Comparison of ENCODE assay signal across 9 mouse cellular contexts in the genomic region with DNA sequence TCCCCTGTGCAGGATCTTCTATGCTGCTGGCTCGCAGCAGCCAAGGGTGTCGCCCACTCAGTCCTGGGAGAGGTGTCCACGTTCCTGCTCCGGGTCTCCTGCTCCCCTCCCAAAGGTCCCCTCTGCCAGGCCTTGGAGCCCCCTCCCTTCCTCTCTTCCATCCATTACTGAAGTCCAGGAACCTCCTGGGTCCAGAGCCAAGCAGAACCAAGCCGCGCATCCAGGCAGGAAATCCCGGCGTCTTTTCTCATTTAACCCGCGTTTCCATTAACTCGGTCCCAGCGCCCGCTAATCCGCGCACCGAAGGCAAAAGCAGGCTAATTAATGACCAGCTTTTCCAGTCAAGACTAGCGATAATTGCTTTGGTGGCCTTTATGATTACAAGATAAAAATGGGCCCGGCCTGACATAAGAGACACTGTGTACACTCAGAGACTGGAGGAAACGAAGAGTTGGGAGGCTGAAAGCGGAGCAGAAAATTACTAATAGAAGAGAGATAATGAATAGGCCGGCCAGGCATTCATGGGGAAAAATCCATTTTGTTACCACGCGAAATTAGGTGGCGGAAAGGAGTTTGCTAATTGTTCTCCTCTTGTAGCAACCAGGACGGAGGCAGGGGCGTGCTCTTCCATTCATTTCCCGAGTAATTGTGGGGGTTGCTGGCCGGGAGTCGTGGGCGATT.
DNase-seq lines count a peak whose midpoint lies in the region; ATAC-seq and TF ChIP-seq lines count a peak whose summit lies in the region.
"Had no signal": no experiment of that assay in that cellular context is flagged by ENCODE, and none has a peak within 500 bp of the region (broad histone marks: within the 10 kb centered on the region; RNA-seq: fewer than 3 reads in every experiment).

No protein-coding gene starts in this region.

- H3K4me1 ChIP-seq in heart, embryonic 12.5 days (replicated peaks), result peaks cover 18% of the 10 kb centered on the region
- peaks cover 73% of the 10 kb centered on the region for H3K4me1 ChIP-seq in hindbrain, embryonic 13.5 days (replicated peaks)
- peaks cover 23% of the 10 kb centered on the region for H3K4me1 ChIP-seq in midbrain, postnatal 0 days (ENCODE audit: insufficient read depth, low read length)

- no peaks in the 10 kb centered on the region for H3K36me3 ChIP-seq in heart, embryonic 12.5 days
- peaks cover 9% of the 10 kb centered on the region for H3K36me3 ChIP-seq in hindbrain, embryonic 13.5 days
- H3K36me3 ChIP-seq in midbrain, postnatal 0 days (ENCODE audit: insufficient read depth, low read length), result peaks cover 4% of the 10 kb centered on the region; the same call in 1 of the 2 replicates

- H3K4me3 ChIP-seq in heart, embryonic 12.5 days, result peak overlapping the region; percentile 42
- H3K4me3 ChIP-seq in hindbrain, embryonic 13.5 days, result peak overlapping the region; percentile 35
- H3K4me3 ChIP-seq in midbrain, postnatal 0 days (ENCODE audit: low read depth, low read length), result peak overlapping the region; percentile 74

- peak overlapping the region; percentile 70 for H3K4me2 ChIP-seq in heart, embryonic 12.5 days
- H3K4me2 ChIP-seq in hindbrain, embryonic 13.5 days, result peak overlapping the region; percentile 83
- H3K4me2 ChIP-seq in midbrain, postnatal 0 days (ENCODE audit: low read depth, low read length, poor library complexity, severe bottlenecking), result peak overlapping the region; percentile 88

- 4% methylated on average over 30 of the region's 30 CpGs for WGBS in heart, embryonic 12.5 days
- 4% methylated on average over 30 of the region's 30 CpGs for WGBS in hindbrain, embryonic 13.5 days
- 3% methylated on average over 30 of the region's 30 CpGs for WGBS in midbrain, postnatal 0 days

- peaks cover 76% of the 10 kb centered on the region for H3K27me3 ChIP-seq in heart, embryonic 12.5 days (replicated peaks)
- H3K27me3 ChIP-seq in hindbrain, embryonic 13.5 days, result peaks cover 13% of the 10 kb centered on the region; the same call in 1 of the 2 replicates
- no peaks in the 10 kb centered on the region for H3K27me3 ChIP-seq in midbrain, postnatal 0 days (ENCODE audit: insufficient read depth, low read length)

- H3K9ac ChIP-seq in heart, embryonic 12.5 days, result no peak overlapping the region
- H3K9ac ChIP-seq in hindbrain, embryonic 13.5 days, result peak overlapping the region; percentile 70
- peak overlapping the region; percentile 20 for H3K9ac ChIP-seq in midbrain, postnatal 0 days (replicated peaks; ENCODE audit: low read length, poor library complexity, severe bottlenecking)

- no peaks in the 10 kb centered on the region for H3K9me3 ChIP-seq in heart, embryonic 12.5 days (replicated peaks)
- no peaks in the 10 kb centered on the region for H3K9me3 ChIP-seq in hindbrain, embryonic 13.5 days
- H3K9me3 ChIP-seq in midbrain, postnatal 0 days (ENCODE audit: low read length), result no peaks in the 10 kb centered on the region

- no peak for ATAC-seq in heart, embryonic 12.5 days (ENCODE audit: insufficient number of reproducible peaks, low FRiP score)
- peak; percentile 38; the same call in 1 of the 2 replicates for ATAC-seq in hindbrain, embryonic 13.5 days (ENCODE audit: low FRiP score)
- ATAC-seq in midbrain, postnatal 0 days (ENCODE audit: low FRiP score), result 0 out of 2 replicates have a peak, but pooled peaks have one; percentile 18

- no peak overlapping the region for H3K27ac ChIP-seq in heart, embryonic 12.5 days (ENCODE audit: poor library complexity, severe bottlenecking)
- H3K27ac ChIP-seq in hindbrain, embryonic 13.5 days, result peak overlapping the region; percentile 90
- peak overlapping the region; percentile 80 for H3K27ac ChIP-seq in midbrain, postnatal 0 days (ENCODE audit: low read depth, low read length)

- no peak for DNase-seq in heart, adult 9 months (ENCODE audit: low spot score in 2 of 2)
- peak; percentile 42 for DNase-seq in ZHBTc4 (ENCODE audit: low read depth, low spot score)
- DNase-seq in midbrain, postnatal 0 days (ENCODE audit: low spot score), result no peak
- no peak for DNase-seq in urinary bladder, postnatal 4 days (ENCODE audit: low spot score in 2 of 2)
- DNase-seq in right cerebral cortex, postnatal 14 days, result no peak
- no peak for DNase-seq in layer of hippocampus, adult 9-10 months (ENCODE audit: low spot score)
- DNase-seq: adrenal gland, postnatal 14 days had no signal

- no peak for TF ChIP-seq CTCF in midbrain, postnatal 0 days (IDR thresholded peaks at IDR 0.05)
